Mouse (Mus musculus) kidney, embryonic 14.5 days (tissue): ENCODE data around the gene Pip5k1b. TPM values are rescaled to one million over a fixed set of nuclear protein-coding genes. Genes with fewer than 3 reads are reported as not detected.

ENCODE experiments used
- ATAC-seq: fragments of 200-750 bp; cut with Nextera tagmentation; 2 replicates; pipeline ENCODE4 v1.8.0; 2017; ENCODE audit warnings: moderate number of reproducible peaks, mild to moderate bottlenecking, moderate TSS enrichment, moderate library complexity; ENCODE audit not compliant: low FRiP score, low TSS enrichment
- H3K27ac ChIP-seq: fragments of 300-500 bp; sonication (generic); 2 replicates; pipeline ENCODE4 v1.5.1; 2014; ENCODE audit warnings: low read depth, mild to moderate bottlenecking, low read length, moderate library complexity, mixed read lengths
- H3K27me3 ChIP-seq: fragments of 300-500 bp; sonication (generic); 2 replicates; pipeline ENCODE4 v1.6.1; 2014; ENCODE audit warnings: mild to moderate bottlenecking, low read length; ENCODE audit not compliant: control insufficient read depth, insufficient read depth
- H3K36me3 ChIP-seq: fragments of 300-500 bp; sonication (generic); 2 replicates; pipeline ENCODE4 v1.6.1; 2014; ENCODE audit warnings: low read length, mixed read lengths; ENCODE audit not compliant: control insufficient read depth, insufficient read depth
- H3K4me1 ChIP-seq: fragments of 300-500 bp; sonication (generic); 2 replicates; pipeline ENCODE4 v1.6.1; 2014; ENCODE audit warnings: low read length, mixed read lengths; ENCODE audit not compliant: control insufficient read depth, insufficient read depth
- H3K4me2 ChIP-seq: fragments of 300-500 bp; sonication (generic); replicated peaks from 2 replicates; pipeline ENCODE4 v1.6.1; 2014; ENCODE audit warnings: low read depth, mild to moderate bottlenecking, low read length
- H3K4me3 ChIP-seq: fragments of 300-500 bp; sonication (generic); 2 replicates; pipeline ENCODE4 v1.5.1; 2014; ENCODE audit warnings: mild to moderate bottlenecking, low read length
- H3K9ac ChIP-seq: fragments of 300-500 bp; sonication (generic); 2 replicates; pipeline ENCODE4 v1.6.1; 2014; ENCODE audit warnings: low read depth, mild to moderate bottlenecking, low read length, moderate library complexity
- H3K9me3 ChIP-seq: fragments of 300-500 bp; sonication (generic); 2 replicates; pipeline ENCODE4 v1.6.1; 2016; ENCODE audit warnings: low read length; ENCODE audit not compliant: control insufficient read depth
- WGBS: fragments of 180-500 bp; shearing (Covaris S2); extraction: QIAGEN DNeasy Blood & Tissue Kit; methylation state at CpG from one replicate; pipeline ENCODE4 v1.1.7; 2014; 5-methylcytosine and 5-hydroxymethylcytosine counted together
- polyA plus RNA-seq: library from polyadenylated mRNA; unstranded; fragments of >200 nt; fragmentation: Nextera tagmentation; extraction: Ambion mirVana; gene quantifications from 2 replicates; pipeline ENCODE4 v1.2.1, GENCODE M21; 2014

Gene Pip5k1b
- polyA plus RNA-seq, 1 experiment from 2014 or later, result 3.1 TPM

DNA sequence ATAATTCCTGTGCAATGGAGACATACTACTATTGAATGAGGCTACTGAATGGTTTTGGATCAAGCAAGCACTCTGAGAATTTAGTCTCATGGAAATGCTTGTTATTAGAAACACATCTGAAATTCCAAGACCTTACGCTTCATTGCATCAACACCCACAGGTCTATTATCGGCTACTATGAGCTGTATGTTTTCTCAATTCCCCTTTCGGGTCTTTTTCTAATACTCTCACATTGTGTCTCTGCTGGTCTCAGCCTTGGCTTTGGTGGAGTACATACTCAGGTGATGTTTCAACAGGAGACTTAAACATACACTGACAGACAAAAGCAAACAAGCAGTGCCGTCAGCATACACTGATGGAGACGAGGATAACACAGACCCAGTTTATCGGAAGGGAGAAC lies 187.3 kb downstream of the Pip5k1b start:
- no peak overlapping the region for H3K4me3 ChIP-seq
- no peak for ATAC-seq
- WGBS, result 87% methylated on average over 6 of the region's 6 CpGs
- peaks cover 2% of the 10 kb centered on the region; the same call in 1 of the 2 replicates for H3K9me3 ChIP-seq
- H3K27me3 ChIP-seq, result no peaks in the 10 kb centered on the region
- no peaks in the 10 kb centered on the region for H3K36me3 ChIP-seq
- no peak overlapping the region for H3K4me2 ChIP-seq
- no peak overlapping the region for H3K9ac ChIP-seq
- H3K27ac ChIP-seq, result no peak overlapping the region
- 0 out of 2 replicates have a peak, but pooled peaks cover 13% of the 10 kb centered on the region for H3K4me1 ChIP-seq

DNA sequence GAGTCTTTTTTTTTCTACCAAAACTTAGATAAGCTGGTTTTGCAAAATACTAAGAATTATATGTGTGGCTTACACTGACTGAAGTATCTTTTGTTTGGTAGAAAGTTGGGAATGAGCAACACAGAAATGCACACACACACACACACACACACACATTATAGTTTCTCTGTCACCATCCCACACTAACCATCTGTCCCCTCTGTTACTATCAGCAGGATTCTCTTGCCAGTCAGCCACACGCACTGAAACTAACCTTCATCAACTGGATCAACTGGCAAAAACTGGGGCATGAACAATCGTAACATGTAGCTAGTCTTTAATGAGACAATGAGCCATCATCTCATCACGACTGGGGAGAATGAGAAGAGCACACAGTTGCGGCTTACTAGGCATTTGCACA lies 187.9 kb downstream of the Pip5k1b start:
- WGBS, result 83% methylated on average over 4 of the region's 4 CpGs
- no peaks in the 10 kb centered on the region for H3K36me3 ChIP-seq
- no peak for ATAC-seq
- no peak overlapping the region for H3K4me2 ChIP-seq
- H3K9ac ChIP-seq, result no peak overlapping the region
- peaks cover 2% of the 10 kb centered on the region; the same call in 1 of the 2 replicates for H3K9me3 ChIP-seq
- H3K4me3 ChIP-seq, result no peak overlapping the region
- peaks cover 11% of the 10 kb centered on the region for H3K4me1 ChIP-seq
- no peak overlapping the region for H3K27ac ChIP-seq
- no peaks in the 10 kb centered on the region for H3K27me3 ChIP-seq

DNA sequence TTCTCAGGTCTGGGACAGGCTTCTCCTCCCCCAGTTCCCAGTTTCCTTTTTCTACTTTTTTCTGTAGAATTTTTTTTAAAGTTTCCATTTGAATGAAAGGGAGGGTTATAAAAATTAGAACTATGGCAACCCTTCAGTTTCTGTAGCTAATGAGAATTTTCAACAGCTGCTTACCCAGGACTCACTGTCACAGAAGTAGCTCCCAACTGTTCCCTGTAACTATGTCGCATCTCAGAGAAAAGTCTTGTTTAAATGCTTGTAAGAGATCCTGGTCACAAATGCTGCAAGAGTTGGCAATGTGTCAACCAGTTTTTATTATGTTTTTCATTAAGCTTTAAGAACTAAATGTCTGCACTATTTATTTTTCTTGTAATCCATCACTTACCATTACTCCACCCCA lies 188.9 kb downstream of the Pip5k1b start:
- Histone ChIP-seq H3K9ac (no peak overlapping the region), H3K27me3 (no peaks in the 10 kb centered on the region), H3K27ac (no peak overlapping the region), H3K4me2 (no peak overlapping the region), H3K9me3 (peaks cover 2% of the 10 kb centered on the region; the same call in 1 of the 2 replicates), H3K4me1 (peaks cover 11% of the 10 kb centered on the region), H3K36me3 (no peaks in the 10 kb centered on the region), H3K4me3 (no peak overlapping the region)
- 45% methylated on average over 1 of the region's 1 CpGs for WGBS
- ATAC-seq, result no peak

DNA sequence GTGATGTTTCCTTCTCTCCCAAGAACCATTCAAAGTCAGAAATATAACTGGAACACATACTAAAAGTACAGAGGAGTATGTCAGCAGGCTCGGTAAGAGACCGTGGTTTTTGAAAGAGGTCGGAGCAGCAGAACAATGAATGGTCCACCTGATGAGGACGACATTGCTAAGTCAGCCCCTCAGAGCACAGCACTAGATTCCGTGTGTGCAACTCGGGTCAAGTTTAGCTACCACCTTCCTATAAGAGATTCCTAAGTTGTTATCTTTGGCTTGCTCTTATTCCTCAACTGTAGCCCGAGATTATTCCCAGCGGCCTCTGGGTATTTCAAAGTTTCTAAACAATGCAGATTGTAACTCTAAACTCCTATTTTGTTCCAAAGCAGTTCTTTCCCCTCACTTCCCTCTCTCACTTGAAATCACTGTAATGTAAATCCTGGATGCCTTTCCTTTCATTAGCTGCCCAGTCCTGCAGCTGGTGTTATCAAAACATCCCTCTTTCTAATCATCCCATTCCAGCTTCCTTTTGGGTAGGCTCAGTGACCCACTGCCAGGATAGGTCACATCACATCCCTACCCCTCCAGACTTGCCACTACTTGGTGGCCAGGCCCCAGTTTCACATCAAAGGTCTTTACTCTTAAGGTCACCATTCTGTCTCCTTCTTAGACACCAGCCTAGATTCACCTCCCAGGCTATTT lies 192.9 kb downstream of the Pip5k1b start:
- no peaks in the 10 kb centered on the region for H3K36me3 ChIP-seq
- 15% methylated on average over 8 of the region's 8 CpGs for WGBS
- peaks cover 8% of the 10 kb centered on the region for H3K4me1 ChIP-seq
- peak overlapping the region; percentile 43; the same call in 1 of the 2 replicates for H3K27ac ChIP-seq
- H3K9me3 ChIP-seq, result no peaks in the 10 kb centered on the region
- no peak overlapping the region for H3K4me3 ChIP-seq
- peak; percentile 78 for ATAC-seq
- peak overlapping the region; percentile 6; the same call in 1 of the 2 replicates for H3K4me2 ChIP-seq
- no peak overlapping the region for H3K9ac ChIP-seq
- no peaks in the 10 kb centered on the region for H3K27me3 ChIP-seq

DNA sequence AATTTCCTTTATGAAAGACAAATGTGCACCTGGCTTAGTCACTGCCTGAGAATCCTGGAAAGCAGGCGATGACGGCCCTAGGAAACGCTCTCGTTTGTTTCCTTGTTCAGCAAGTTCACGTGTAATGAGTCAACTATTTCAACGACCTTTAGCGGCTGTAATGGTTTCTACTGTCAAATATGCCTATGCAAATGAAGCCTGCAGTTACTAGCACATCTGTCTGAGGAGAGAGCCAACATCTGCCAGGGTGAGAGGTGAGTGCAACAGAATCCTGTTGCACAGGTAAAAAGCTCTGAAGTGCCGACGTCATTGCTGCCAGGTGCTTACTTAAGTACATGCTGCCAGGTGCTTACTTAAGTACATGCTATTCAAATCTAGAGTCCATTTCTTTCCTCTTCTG lies 196.4 kb downstream of the Pip5k1b start:
- Histone ChIP-seq H3K9me3 (no peaks in the 10 kb centered on the region), H3K9ac (no peak overlapping the region), H3K27ac (no peak overlapping the region), H3K27me3 (no peaks in the 10 kb centered on the region), H3K4me1 (peaks cover 8% of the 10 kb centered on the region), H3K36me3 (no peaks in the 10 kb centered on the region), H3K4me2 (no peak overlapping the region), H3K4me3 (no peak overlapping the region)
- ATAC-seq, result no peak
- WGBS, result 82% methylated on average over 9 of the region's 9 CpGs

DNA sequence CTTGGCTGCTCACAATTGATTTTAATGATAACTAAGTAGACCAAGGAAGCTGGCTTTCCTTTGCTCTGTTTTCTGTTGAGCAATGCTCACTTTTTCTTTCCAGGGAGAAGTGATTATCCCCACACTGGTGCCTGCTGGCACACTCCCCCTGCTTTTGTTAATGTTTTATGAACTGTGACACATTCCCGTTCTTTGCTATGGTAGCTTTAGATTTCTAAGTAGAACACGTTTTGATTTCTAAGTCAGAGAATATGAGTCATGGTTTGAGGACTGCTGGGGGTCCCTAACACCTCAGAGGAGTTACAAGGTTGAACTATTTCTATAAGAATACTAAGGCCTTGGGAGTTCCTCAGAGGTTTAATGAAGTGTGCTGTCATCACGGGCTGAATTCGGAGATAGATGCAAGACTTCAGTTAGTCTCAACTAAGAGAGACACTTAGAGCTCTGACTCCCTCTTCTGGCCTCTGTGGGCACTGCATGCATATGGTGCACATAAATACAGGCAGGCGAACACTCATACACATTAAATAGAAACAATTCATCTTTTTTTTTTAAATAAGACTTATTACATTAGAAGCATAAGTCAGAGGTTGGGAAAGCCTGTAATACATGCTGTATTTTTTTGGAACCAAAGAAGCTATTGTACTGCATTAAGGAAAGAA lies 203.2 kb downstream of the Pip5k1b start:
- H3K4me3 ChIP-seq, result no peak overlapping the region
- no peak overlapping the region for H3K4me2 ChIP-seq
- no peak for ATAC-seq
- peaks cover 3% of the 10 kb centered on the region; the same call in 1 of the 2 replicates for H3K9me3 ChIP-seq
- no peak overlapping the region for H3K27ac ChIP-seq
- no peaks in the 10 kb centered on the region for H3K27me3 ChIP-seq
- H3K36me3 ChIP-seq, result no peaks in the 10 kb centered on the region
- no peaks in the 10 kb centered on the region for H3K4me1 ChIP-seq
- H3K9ac ChIP-seq, result no peak overlapping the region
- 61% methylated on average over 5 of the region's 5 CpGs for WGBS

DNA sequence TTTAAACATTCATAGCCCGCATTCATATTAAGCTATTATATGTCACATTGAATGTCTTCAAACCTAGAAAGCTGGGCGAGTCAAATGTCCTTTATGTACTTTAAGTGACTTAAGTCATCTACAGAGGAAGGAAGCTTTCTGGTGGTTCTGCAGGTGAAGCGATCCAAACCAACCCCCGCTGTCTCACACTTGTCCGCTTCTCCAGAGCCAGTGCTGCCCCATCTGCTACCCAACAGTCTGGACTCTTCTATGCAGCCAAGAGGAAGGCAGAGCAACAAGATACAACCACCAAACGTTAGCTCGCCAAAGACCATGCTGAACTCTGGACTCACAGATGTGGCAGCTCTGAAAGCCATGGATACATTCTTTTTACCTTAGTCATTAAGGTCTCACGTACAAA lies 211.2 kb downstream of the Pip5k1b start:
- Histone ChIP-seq H3K4me3 (no peak overlapping the region), H3K4me1 (no peaks in the 10 kb centered on the region), H3K9ac (no peak overlapping the region), H3K9me3 (no peaks in the 10 kb centered on the region), H3K27me3 (no peaks in the 10 kb centered on the region), H3K4me2 (no peak overlapping the region), H3K36me3 (no peaks in the 10 kb centered on the region), H3K27ac (no peak overlapping the region)
- 92% methylated on average over 8 of the region's 8 CpGs for WGBS
- ATAC-seq, result no peak

DNA sequence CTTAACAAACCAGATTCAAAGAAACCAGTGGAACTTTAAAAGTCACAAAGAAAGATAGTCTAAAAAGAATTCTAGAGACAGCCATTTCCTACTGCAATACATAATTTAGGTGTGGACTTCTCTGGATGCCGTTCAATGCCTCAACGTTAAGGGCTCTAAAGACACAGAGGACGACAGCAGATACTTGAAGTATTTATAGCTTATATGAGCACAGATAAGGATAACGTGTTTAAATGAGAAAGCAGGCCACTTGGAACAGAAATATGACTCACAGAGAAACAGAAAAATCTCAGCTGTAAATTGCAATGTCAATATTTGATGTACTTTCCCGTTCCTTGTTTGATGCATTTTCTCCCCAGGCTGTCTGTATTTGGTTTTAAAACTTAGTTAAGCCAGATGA lies 212.9 kb downstream of the Pip5k1b start:
- Histone ChIP-seq H3K27ac (no peak overlapping the region), H3K4me1 (no peaks in the 10 kb centered on the region), H3K4me2 (no peak overlapping the region), H3K9me3 (no peaks in the 10 kb centered on the region), H3K27me3 (no peaks in the 10 kb centered on the region), H3K9ac (no peak overlapping the region), H3K36me3 (no peaks in the 10 kb centered on the region), H3K4me3 (no peak overlapping the region)
- ATAC-seq, result no peak
- 51% methylated on average over 5 of the region's 5 CpGs for WGBS

DNA sequence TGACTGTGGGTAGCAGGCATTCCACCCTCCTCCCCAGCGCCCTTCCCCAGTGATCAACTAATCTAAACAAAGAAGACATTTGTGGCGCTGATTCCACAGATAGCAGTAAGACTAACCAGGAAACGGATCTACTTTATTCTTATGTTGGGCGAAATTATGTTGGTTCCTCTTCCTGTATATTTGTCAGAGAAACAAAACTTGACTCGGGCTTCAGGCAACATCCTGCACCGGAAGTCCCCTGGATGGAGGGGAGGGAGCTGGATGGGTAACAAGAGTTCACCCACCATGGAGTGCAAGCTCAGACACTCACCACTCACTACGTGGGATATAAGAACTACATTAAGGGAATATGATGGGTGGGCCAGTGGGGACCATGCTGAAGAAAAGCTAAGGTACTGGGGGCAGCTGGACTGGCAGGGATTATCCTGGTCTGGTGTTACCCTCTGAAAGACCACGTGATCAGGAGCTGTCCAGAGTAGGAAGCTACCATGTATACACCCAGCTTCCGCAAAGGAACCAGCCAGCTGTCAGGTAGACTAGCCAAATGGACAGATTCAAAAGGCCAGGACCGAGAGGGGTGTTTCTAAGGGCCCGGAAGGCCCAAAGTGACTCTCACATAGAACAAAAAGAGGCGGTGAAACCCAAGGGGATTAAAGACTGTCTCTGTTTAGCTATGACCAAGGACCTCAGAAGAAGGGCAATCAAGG lies 219.1 kb downstream of the Pip5k1b start:
- no peaks in the 10 kb centered on the region for H3K36me3 ChIP-seq
- no peak overlapping the region for H3K4me2 ChIP-seq
- no peaks in the 10 kb centered on the region for H3K27me3 ChIP-seq
- H3K9me3 ChIP-seq, result no peaks in the 10 kb centered on the region
- no peak overlapping the region for H3K4me3 ChIP-seq
- H3K9ac ChIP-seq, result no peak overlapping the region
- ATAC-seq, result no peak
- no peak overlapping the region for H3K27ac ChIP-seq
- no peaks in the 10 kb centered on the region for H3K4me1 ChIP-seq
- 51% methylated on average over 12 of the region's 12 CpGs for WGBS
